In genomic region chr11:117991502-117992470, GRCm38 (mm10) we compare ENCODE assay signal across 9 mouse cellular contexts. TPM values are rescaled to one million over a fixed set of nuclear protein-coding genes. Genes with fewer than 3 reads are reported as not detected.
A peak's percentile ranks its signal among the peaks of the same experiment; 100 is the strongest.
DNase-seq lines count a peak whose midpoint lies in the region; ATAC-seq and TF ChIP-seq lines count a peak whose summit lies in the region.
"Had no signal": no experiment of that assay in that cellular context is flagged by ENCODE, and none has a peak within 500 bp of the region (broad histone marks: within the 10 kb centered on the region; RNA-seq: fewer than 3 reads in every experiment).

No protein-coding gene starts in this region.

- H3K36me3 ChIP-seq in lung, postnatal 0 days (ENCODE audit: insufficient read depth, low read length) = no peaks in the 10 kb centered on the region
- no peaks in the 10 kb centered on the region for H3K36me3 ChIP-seq in hindbrain, embryonic 13.5 days
- H3K36me3 ChIP-seq: embryonic facial prominence, embryonic 15.5 days had no signal

- ATAC-seq in lung, postnatal 0 days = peak; percentile 41
- no peak for ATAC-seq in hindbrain, embryonic 13.5 days (ENCODE audit: low FRiP score)

- no peak overlapping the region for H3K4me2 ChIP-seq in lung, postnatal 0 days (replicated peaks; ENCODE audit: low read depth, low read length)
- H3K4me2 ChIP-seq in hindbrain, embryonic 13.5 days = no peak overlapping the region
- H3K4me2 ChIP-seq: embryonic facial prominence, embryonic 15.5 days had no signal

- no peaks in the 10 kb centered on the region for H3K9me3 ChIP-seq in lung, postnatal 0 days (ENCODE audit: low read length)
- no peaks in the 10 kb centered on the region for H3K9me3 ChIP-seq in hindbrain, embryonic 13.5 days
- H3K9me3 ChIP-seq: embryonic facial prominence, embryonic 15.5 days had no signal

- TF ChIP-seq EP300 in lung, postnatal 0 days (IDR thresholded peaks at IDR 0.05) = no peak

- peak; percentile 57 for DNase-seq in adrenal gland, adult 2 months
- DNase-seq in adrenal gland, adult 18-20 months (ENCODE audit: low spot score in 2 of 2) = no peak
- peak; percentile 58 to 67 for DNase-seq in spleen, postnatal 36 days (ENCODE audit: low spot score in 2 of 2)
- DNase-seq in spleen, adult 12 weeks (ENCODE audit: low spot score) = no peak
- DNase-seq in lung, postnatal 0 days (ENCODE audit: low spot score) = peak; percentile 86
- no peak for DNase-seq in thymus, adult 18-20 months
- no peak for DNase-seq in ovary, postnatal 36 days (ENCODE audit: low spot score)

- H3K4me3 ChIP-seq in lung, postnatal 0 days (ENCODE audit: low read depth, low read length) = no peak overlapping the region
- H3K4me3 ChIP-seq in hindbrain, embryonic 13.5 days = no peak overlapping the region
- H3K4me3 ChIP-seq: embryonic facial prominence, embryonic 15.5 days had no signal

- peaks cover 60% of the 10 kb centered on the region for H3K4me1 ChIP-seq in lung, postnatal 0 days (ENCODE audit: insufficient read depth, low read depth, low read length)
- H3K4me1 ChIP-seq in hindbrain, embryonic 13.5 days (replicated peaks) = peaks cover 83% of the 10 kb centered on the region

- H3K27me3 ChIP-seq in lung, postnatal 0 days (replicated peaks; ENCODE audit: insufficient read depth, low read length) = no peaks in the 10 kb centered on the region
- no peaks in the 10 kb centered on the region for H3K27me3 ChIP-seq in hindbrain, embryonic 13.5 days
- H3K27me3 ChIP-seq: embryonic facial prominence, embryonic 15.5 days had no signal

- 28% methylated on average over 9 of the region's 9 CpGs for WGBS in lung, postnatal 0 days
- WGBS in hindbrain, embryonic 13.5 days = 75% methylated on average over 9 of the region's 9 CpGs

- H3K27ac ChIP-seq in lung, postnatal 0 days (ENCODE audit: low read length) = peak overlapping the region; percentile 5
- H3K27ac ChIP-seq in hindbrain, embryonic 13.5 days = no peak overlapping the region
- H3K27ac ChIP-seq: embryonic facial prominence, embryonic 15.5 days had no signal

- TF ChIP-seq CTCF in lung, postnatal 0 days (IDR thresholded peaks at IDR 0.05) = no peak

- H3K9ac ChIP-seq in lung, postnatal 0 days (replicated peaks; ENCODE audit: low read depth) = peak overlapping the region; percentile 13; the same call in 1 of the 2 replicates
- no peak overlapping the region for H3K9ac ChIP-seq in hindbrain, embryonic 13.5 days
- H3K9ac ChIP-seq: embryonic facial prominence, embryonic 15.5 days had no signal

RNA-seq across cellular contexts. Expression of gene Pgs1, which starts 5.7 kb away (rescaled TPM):
- total RNA-seq in adrenal gland, adult 2 months (2021) = 10 to 100 TPM; 53.9 to 54.5 TPM
- polyA plus RNA-seq in adrenal gland, adult 2 months (2012; rRNA removed) = 99.4 and 165 TPM in 2 replicates
- total RNA-seq in adrenal gland, adult 18-20 months (2021) = 10 to 100 TPM; 47.8 to 65.5 TPM
- polyA plus RNA-seq in lung, postnatal 0 days (2015; fragmentation: Nextera tagmentation; extraction: Ambion mirVana) = 88.6 and 89.5 TPM in 2 replicates
- polyA plus RNA-seq in hindbrain, embryonic 13.5 days (2015; fragmentation: Nextera tagmentation; extraction: Ambion mirVana) = 47.4 and 47.6 TPM in 2 replicates

RNA-seq across cellular contexts. Expression of gene Socs3, which starts 21.9 kb away (rescaled TPM):
- 1 to 10 TPM; 3.2 to 6.9 TPM for total RNA-seq in adrenal gland, adult 2 months (2021)
- 14.1 and 14.8 TPM in 2 replicates for polyA plus RNA-seq in adrenal gland, adult 2 months (2012; rRNA removed)
- 1 to 10 TPM; 4.2 to 5.6 TPM for total RNA-seq in adrenal gland, adult 18-20 months (2021)
- 27.5 and 57.0 TPM in 2 replicates for polyA plus RNA-seq in lung, postnatal 0 days (2015; fragmentation: Nextera tagmentation; extraction: Ambion mirVana)
- 8.3 and 8.8 TPM in 2 replicates for polyA plus RNA-seq in hindbrain, embryonic 13.5 days (2015; fragmentation: Nextera tagmentation; extraction: Ambion mirVana)

Comparison
In these comparisons a context has a peak if more than half of its experiments do, and no peak if none do; other contexts are left out.
1. DNase-seq: peak in adrenal gland, adult 2 months (single experiment), spleen, postnatal 36 days (2 of 2) and lung, postnatal 0 days (single experiment); none in adrenal gland, adult 18-20 months (0 of 2), spleen, adult 12 weeks (single experiment), thymus, adult 18-20 months (0 of 2) and ovary, postnatal 36 days (single experiment).